Mouse (Mus musculus): ENCODE results near the gene Rab31. TPM values are rescaled to one million over a fixed set of nuclear protein-coding genes. Genes with fewer than 3 reads are reported as not detected.

Rab31 gene
- total and polyA plus RNA-seq, 2 experiments from 2014 or later: 79.3 to 92.8 TPM

- Histone ChIP-seq H3K4me2 (ENCODE audit: low read depth) (peak overlapping the region; percentile 63), H3K9me3 (ENCODE audit: low read length) (no peaks in the 10 kb centered on the region), H3K4me3 (ENCODE audit: low read depth, low read length) (peak overlapping the region; percentile 96), H3K9ac (peak overlapping the region; percentile 99), H3K27ac (ENCODE audit: low read depth, low read length) (peak overlapping the region; percentile 100), H3K27me3 (ENCODE audit: insufficient read depth, low read length) (no peaks in the 10 kb centered on the region), H3K36me3 (ENCODE audit: insufficient read depth) (no peaks in the 10 kb centered on the region), H3K4me1 (ENCODE audit: insufficient read depth) (no peaks in the 10 kb centered on the region)
- ATAC-seq (no peak), DNase-seq (no peak)
- TF ChIP-seq CTCF (IDR thresholded peaks at IDR 0.05; ENCODE audit: low read depth): no peak
- WGBS: under 1% methylated on average over 9 of the region's 9 CpGs
These were observed 158.1 kb downstream of the Rab31 start for GRCm38 (mm10) chr17:65614431-65614830.

DNA sequence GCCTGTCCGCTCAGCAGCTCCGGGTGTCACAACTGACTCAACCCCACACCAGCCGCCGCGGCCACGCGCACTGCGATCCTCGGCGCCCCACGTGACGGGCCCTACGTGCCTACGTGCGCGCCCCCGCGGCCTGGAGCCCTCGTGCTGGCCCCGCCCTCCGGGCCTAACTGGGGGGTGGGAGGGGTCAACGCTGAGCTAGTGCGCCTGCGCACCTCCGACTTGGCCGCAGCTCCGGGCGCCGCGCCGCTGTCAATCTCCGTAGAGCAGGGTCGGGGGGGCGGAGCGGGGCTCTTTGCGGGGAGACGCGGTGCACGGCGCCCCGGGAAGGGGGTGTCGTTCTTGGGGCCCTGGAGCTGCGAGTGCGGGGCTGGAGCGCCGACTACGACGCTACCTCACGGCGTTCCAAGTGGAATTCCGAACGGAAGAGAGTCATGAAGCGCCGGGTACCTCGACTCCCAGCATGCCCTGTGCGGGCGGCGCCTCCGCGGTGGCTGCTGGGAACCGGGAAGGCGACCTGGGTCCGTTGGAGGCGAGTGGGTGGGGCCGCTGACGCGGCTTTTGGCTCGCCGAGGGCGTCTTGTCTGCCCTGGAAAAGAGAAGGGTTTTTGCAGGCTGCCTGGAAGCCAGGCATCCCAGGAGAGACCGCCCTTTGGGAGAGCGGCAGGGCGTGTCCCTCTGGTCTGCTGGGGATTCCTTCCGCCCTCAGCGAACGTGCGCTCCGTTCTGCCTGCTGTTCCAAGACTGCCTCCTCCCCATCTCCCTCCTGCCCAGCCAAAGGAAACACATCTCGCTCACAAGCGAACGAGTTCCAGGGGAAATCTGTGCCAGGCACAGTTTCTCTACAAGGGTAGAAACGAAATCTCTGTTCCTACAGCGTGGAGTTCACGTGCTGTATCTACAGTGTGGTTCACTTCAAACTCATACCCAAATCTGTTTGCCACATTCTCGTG lies 158.8 kb downstream of the Rab31 start, which contains the start of gene Vapa:
Gene Vapa, minus strand, starts transcription at position 93 of the 950 bp plus-strand sequence.
- Histone ChIP-seq H3K4me3 (ENCODE audit: low read depth, low read length) (peak within 1 kb of the TSS; percentile 96), H3K9ac (peak within 1 kb of the TSS; percentile 99), H3K9me3 (ENCODE audit: low read length) (no peaks in the 10 kb centered on the region), H3K36me3 (ENCODE audit: insufficient read depth) (no peaks in the 10 kb centered on the region), H3K4me2 (ENCODE audit: low read depth) (peak within 1 kb of the TSS; percentile 63), H3K27me3 (ENCODE audit: insufficient read depth, low read length) (no peaks in the 10 kb centered on the region), H3K27ac (ENCODE audit: low read depth, low read length) (peak within 1 kb of the TSS; percentile 100), H3K4me1 (ENCODE audit: insufficient read depth) (no peaks in the 10 kb centered on the region)
- peak; percentile 93 for ATAC-seq
- no peak for TF ChIP-seq CTCF (IDR thresholded peaks at IDR 0.05; ENCODE audit: low read depth)
- peak; percentile 99 for DNase-seq
- under 1% methylated on average over 80 of the region's 85 CpGs for WGBS

- WGBS: 1% methylated on average over 42 of the region's 42 CpGs
- TF ChIP-seq CTCF (IDR thresholded peaks at IDR 0.05; ENCODE audit: low read depth): no peak
- ATAC-seq: peak; percentile 67
- Histone ChIP-seq H3K4me3 (ENCODE audit: low read depth, low read length) (peak overlapping the region; percentile 96), H3K4me2 (ENCODE audit: low read depth) (peak overlapping the region; percentile 48), H3K9me3 (ENCODE audit: low read length) (no peaks in the 10 kb centered on the region), H3K27me3 (ENCODE audit: insufficient read depth, low read length) (no peaks in the 10 kb centered on the region), H3K4me1 (ENCODE audit: insufficient read depth) (no peaks in the 10 kb centered on the region), H3K27ac (ENCODE audit: low read depth, low read length) (peak overlapping the region; percentile 100), H3K36me3 (ENCODE audit: insufficient read depth) (no peaks in the 10 kb centered on the region), H3K9ac (peak overlapping the region; percentile 99)
- no peak for DNase-seq
These were observed 159.4 kb downstream of the Rab31 start for GRCm38 (mm10) chr17:65613142-65613462.

GRCm38 (mm10) chr17:65612391-65613141 lies 160.0 kb downstream of the Rab31 start:
- Histone ChIP-seq H3K4me1 (ENCODE audit: insufficient read depth) (no peaks in the 10 kb centered on the region), H3K9ac (peak overlapping the region; percentile 99), H3K36me3 (ENCODE audit: insufficient read depth) (no peaks in the 10 kb centered on the region), H3K27ac (ENCODE audit: low read depth, low read length) (peak overlapping the region; percentile 100), H3K4me3 (ENCODE audit: low read depth, low read length) (peak overlapping the region; percentile 96), H3K9me3 (ENCODE audit: low read length) (no peaks in the 10 kb centered on the region), H3K27me3 (ENCODE audit: insufficient read depth, low read length) (no peaks in the 10 kb centered on the region), H3K4me2 (ENCODE audit: low read depth) (peak overlapping the region; percentile 48)
- WGBS: under 1% methylated on average over 65 of the region's 91 CpGs
- TF ChIP-seq CTCF (IDR thresholded peaks at IDR 0.05; ENCODE audit: low read depth): no peak
- DNase-seq: peak; percentile 45
- peak; percentile 26 for ATAC-seq

DNA sequence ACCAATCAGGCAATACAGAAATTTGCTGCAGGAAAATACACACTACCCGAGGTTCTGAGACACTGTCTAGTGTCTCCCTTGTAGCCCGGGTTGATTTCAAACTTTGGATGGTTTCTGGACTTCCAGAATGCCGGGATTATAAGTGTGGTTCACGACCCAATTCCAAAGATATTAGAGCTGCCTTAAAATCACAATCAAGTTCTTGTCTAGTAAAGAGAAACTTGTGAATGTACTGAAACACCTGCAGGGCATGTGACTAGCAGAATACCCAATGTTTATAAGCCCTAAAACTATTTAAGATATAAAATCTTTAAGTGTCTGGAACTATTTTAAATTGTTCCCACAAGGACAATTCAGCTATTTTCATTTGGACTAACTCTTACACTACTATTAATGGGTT lies 160.8 kb downstream of the Rab31 start:
- 6% methylated on average over 4 of the region's 4 CpGs for WGBS
- Histone ChIP-seq H3K4me1 (ENCODE audit: insufficient read depth) (no peaks in the 10 kb centered on the region; the same call in 1 of the 2 replicates), H3K4me2 (ENCODE audit: low read depth) (peak overlapping the region; percentile 48), H3K27me3 (ENCODE audit: insufficient read depth, low read length) (no peaks in the 10 kb centered on the region), H3K36me3 (ENCODE audit: insufficient read depth) (no peaks in the 10 kb centered on the region), H3K27ac (ENCODE audit: low read depth, low read length) (no peak overlapping the region), H3K9me3 (ENCODE audit: low read length) (no peaks in the 10 kb centered on the region), H3K9ac (peak overlapping the region; percentile 99; the same call in 1 of the 2 replicates), H3K4me3 (ENCODE audit: low read depth, low read length) (peak overlapping the region; percentile 96)
- no peak for TF ChIP-seq CTCF (IDR thresholded peaks at IDR 0.05; ENCODE audit: low read depth)
- DNase-seq (no peak), ATAC-seq (no peak)

DNA sequence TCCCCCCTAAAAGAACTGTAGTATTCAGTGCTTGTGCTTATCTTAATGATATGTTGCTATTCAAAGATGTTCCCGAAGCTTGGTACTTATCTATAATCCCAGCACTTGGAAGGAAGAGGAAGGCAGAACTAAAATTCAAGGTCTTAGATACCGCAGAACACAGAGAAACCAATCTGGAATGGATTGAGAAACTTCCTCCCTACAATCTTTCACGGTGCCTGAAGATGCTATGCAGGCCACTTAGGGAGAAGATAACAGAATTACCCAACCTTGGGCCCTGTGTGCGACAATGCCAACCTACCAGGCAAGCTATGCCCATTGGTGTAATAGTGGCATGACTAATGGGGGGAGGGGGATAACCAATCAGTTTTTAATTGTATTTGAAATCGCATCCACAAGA lies 163.8 kb downstream of the Rab31 start:
- Histone ChIP-seq H3K36me3 (ENCODE audit: insufficient read depth) (no peaks in the 10 kb centered on the region), H3K4me3 (ENCODE audit: low read depth, low read length) (no peak overlapping the region), H3K4me1 (ENCODE audit: insufficient read depth) (peaks cover 3% of the 10 kb centered on the region; the same call in 1 of the 2 replicates), H3K27ac (ENCODE audit: low read depth, low read length) (no peak overlapping the region), H3K27me3 (ENCODE audit: insufficient read depth, low read length) (no peaks in the 10 kb centered on the region), H3K9me3 (ENCODE audit: low read length) (no peaks in the 10 kb centered on the region), H3K9ac (no peak overlapping the region), H3K4me2 (ENCODE audit: low read depth) (no peak overlapping the region)
- DNase-seq: no peak
- no peak for ATAC-seq
- no peak for TF ChIP-seq CTCF (IDR thresholded peaks at IDR 0.05; ENCODE audit: low read depth)
- 78% methylated on average over 5 of the region's 5 CpGs for WGBS
